Mouse (Mus musculus): Measurements from ENCODE around the gene Olfr980. TPM values are rescaled to one million over a fixed set of nuclear protein-coding genes. Genes with fewer than 3 reads are reported as not detected.

Olfr980 gene
- not detected in 2 replicates for polyA plus RNA-seq (2012; rRNA removed)

GRCm38 (mm10) chr9:40009482-40009881, at the start of gene Olfr980:
TSS of gene Olfr980 (minus strand) at chr9:40009582.

GRCm38 (mm10) chr9:40021164-40021563, 11.8 kb upstream of the Olfr980 start, which contains the start of gene Olfr981:
TSS of gene Olfr981 (plus strand) at chr9:40021464.

GRCm38 (mm10) chr9:40003365-40003764, 6.0 kb downstream of the Olfr980 start, which contains the start of gene Olfr979:
TSS of gene Olfr979 (minus strand) at chr9:40003465.

GRCm38 (mm10) chr9:39991813-39992212, 17.6 kb downstream of the Olfr980 start, which contains the start of gene Olfr978:
TSS of gene Olfr978 (plus strand) at chr9:39992113.

GRCm38 (mm10) chr9:39961033-39961432, 48.3 kb downstream of the Olfr980 start, which contains the start of gene Olfr976:
TSS of gene Olfr976 (minus strand) at chr9:39961133.

Other genes starting within 250 kb of the Olfr980 start
- gene Olfr968, start 226.3 kb downstream of the Olfr980 start, polyA plus RNA-seq (2012; rRNA removed), result not detected in 2 replicates
- not detected in 2 replicates for gene Olfr969, start 218.6 kb downstream of the Olfr980 start, polyA plus RNA-seq (2012; rRNA removed)
- gene Olfr970, start 200.7 kb downstream of the Olfr980 start, polyA plus RNA-seq (2012; rRNA removed), result not detected in 2 replicates
- gene Olfr971, start 172.7 kb downstream of the Olfr980 start, polyA plus RNA-seq (2012; rRNA removed), result not detected in 2 replicates
- not detected in 2 replicates for gene Olfr972, start 143.2 kb downstream of the Olfr980 start, polyA plus RNA-seq (2012; rRNA removed)
- not detected in 2 replicates for gene Olfr229, start 102.2 kb downstream of the Olfr980 start, polyA plus RNA-seq (2012; rRNA removed)
- gene Olfr974, start 72.1 kb downstream of the Olfr980 start, polyA plus RNA-seq (2012; rRNA removed), result not detected in 2 replicates
- gene Olfr975, start 57.5 kb downstream of the Olfr980 start, polyA plus RNA-seq (2012; rRNA removed), result 0.03 and 0.05 TPM in 2 replicates
- gene Olfr976, start 48.4 kb downstream of the Olfr980 start, polyA plus RNA-seq (2012; rRNA removed), result not detected in 2 replicates
- not detected in 2 replicates for gene Olfr978, start 17.5 kb downstream of the Olfr980 start, polyA plus RNA-seq (2012; rRNA removed)
- gene Olfr979, start 6.1 kb downstream of the Olfr980 start, polyA plus RNA-seq (2012; rRNA removed), result not detected in 2 replicates
- not detected in 2 replicates for gene Olfr981, start 11.9 kb upstream of the Olfr980 start, polyA plus RNA-seq (2012; rRNA removed)
- gene Olfr982, start 64.2 kb upstream of the Olfr980 start, polyA plus RNA-seq (2012; rRNA removed), result not detected in 2 replicates
- not detected in 2 replicates for gene Olfr983, start 84.0 kb upstream of the Olfr980 start, polyA plus RNA-seq (2012; rRNA removed)
- gene Olfr984, start 104.6 kb upstream of the Olfr980 start, polyA plus RNA-seq (2012; rRNA removed), result not detected in 2 replicates
- not detected in 2 replicates for gene Olfr985, start 120.6 kb upstream of the Olfr980 start, polyA plus RNA-seq (2012; rRNA removed)
- gene Tmem225, start 138.5 kb upstream of the Olfr980 start, polyA plus RNA-seq (2012; rRNA removed), result not detected in 2 replicates
- gene Olfr986, start 171.3 kb upstream of the Olfr980 start, polyA plus RNA-seq (2012; rRNA removed), result not detected in 2 replicates
- gene Zfp202, start 182.7 kb upstream of the Olfr980 start, polyA plus RNA-seq (2012; rRNA removed), result 8.2 and 8.7 TPM in 2 replicates